Mouse (Mus musculus) embryonic facial prominence, embryonic 13.5 days (tissue): ENCODE data around the gene Tmprss5. TPM values are rescaled to one million over a fixed set of nuclear protein-coding genes. Genes with fewer than 3 reads are reported as not detected.

Source experiments
- ATAC-seq: fragments of 200-750 bp; cut with Nextera tagmentation; 2 replicates; pipeline ENCODE4 v1.8.0; 2017; ENCODE audit warnings: low read depth; ENCODE audit not compliant: insufficient number of reproducible peaks, insufficient read depth, low FRiP score, low TSS enrichment
- H3K27ac ChIP-seq: fragments of 300-500 bp; sonication (generic); 2 replicates; pipeline ENCODE4 v1.5.1; 2015; ENCODE audit warnings: moderate library complexity, mild to moderate bottlenecking, inconsistent platforms
- H3K27me3 ChIP-seq: fragments of 300-500 bp; sonication (generic); 2 replicates; pipeline ENCODE4 v1.6.1; 2015; ENCODE audit warnings: mild to moderate bottlenecking, inconsistent platforms
- H3K36me3 ChIP-seq: fragments of 300-500 bp; sonication (generic); 2 replicates; pipeline ENCODE4 v1.6.1; 2015; ENCODE audit warnings: mild to moderate bottlenecking, inconsistent platforms
- H3K4me1 ChIP-seq: fragments of 300-500 bp; sonication (generic); 2 replicates; pipeline ENCODE4 v1.6.1; 2015; ENCODE audit warnings: inconsistent platforms
- H3K4me2 ChIP-seq: fragments of 300-500 bp; sonication (generic); 2 replicates; pipeline ENCODE4 v1.6.1; 2015; ENCODE audit warnings: moderate library complexity, mild to moderate bottlenecking, inconsistent platforms
- H3K4me3 ChIP-seq: fragments of 300-500 bp; sonication (generic); 2 replicates; pipeline ENCODE4 v1.5.1; 2015; ENCODE audit warnings: mild to moderate bottlenecking, inconsistent platforms
- H3K9ac ChIP-seq: fragments of 300-500 bp; sonication (generic); 2 replicates; pipeline ENCODE4 v1.6.1; 2015; ENCODE audit warnings: mild to moderate bottlenecking, inconsistent platforms
- H3K9me3 ChIP-seq: fragments of 300-500 bp; sonication (generic); 2 replicates; pipeline ENCODE4 v1.6.1; 2016; ENCODE audit warnings: inconsistent platforms
- WGBS: fragments of 180-500 bp; shearing (Covaris S2); methylation state at CpG from one replicate; pipeline ENCODE4 v1.1.7; 2015; ENCODE audit warnings: mixed read lengths; 5-methylcytosine and 5-hydroxymethylcytosine counted together
- polyA plus RNA-seq: library from polyadenylated mRNA; unstranded; fragments of >200 nt; fragmentation: Nextera tagmentation; extraction: Ambion mirVana; gene quantifications from 2 replicates; pipeline ENCODE4 v1.2.1, GENCODE M21; 2015

Tmprss5 gene
- polyA plus RNA-seq = 0.21 and 0.62 TPM in 2 replicates

GRCm38 (mm10) chr9:49081107-49081506 is at the start of gene Tmprss5:
Tmprss5 (plus strand) TSS chr9:49081260.
- Histone ChIP-seq H3K36me3 (peaks cover 41% of the 10 kb centered on the region), H3K4me1 (no peaks in the 10 kb centered on the region), H3K4me2 (no peak within 1 kb of the TSS), H3K4me3 (no peak within 1 kb of the TSS), H3K27me3 (no peaks in the 10 kb centered on the region), H3K27ac (peak within 1 kb of the TSS; percentile 60), H3K9ac (no peak within 1 kb of the TSS), H3K9me3 (no peaks in the 10 kb centered on the region)
- WGBS = 38% methylated on average over 5 of the region's 5 CpGs
- no peak for ATAC-seq

GRCm38 (mm10) chr9:49034764-49035163 is 46.3 kb upstream of the Tmprss5 start:
- Histone ChIP-seq H3K4me3 (no peak overlapping the region), H3K9ac (no peak overlapping the region), H3K27ac (no peak overlapping the region), H3K27me3 (no peaks in the 10 kb centered on the region), H3K4me1 (no peaks in the 10 kb centered on the region), H3K36me3 (peaks cover 87% of the 10 kb centered on the region), H3K9me3 (no peaks in the 10 kb centered on the region), H3K4me2 (no peak overlapping the region)
- 91% methylated on average over 4 of the region's 4 CpGs for WGBS
- ATAC-seq = no peak

- no peaks in the 10 kb centered on the region for H3K27me3 ChIP-seq
- 68% methylated on average over 5 of the region's 5 CpGs for WGBS
- H3K4me3 ChIP-seq = no peak overlapping the region
- H3K9ac ChIP-seq = no peak overlapping the region
- H3K36me3 ChIP-seq = no peaks in the 10 kb centered on the region
- ATAC-seq = no peak
- no peak overlapping the region for H3K27ac ChIP-seq
- H3K9me3 ChIP-seq = no peaks in the 10 kb centered on the region
- no peak overlapping the region for H3K4me2 ChIP-seq
- no peaks in the 10 kb centered on the region for H3K4me1 ChIP-seq
These were observed 30.2 kb upstream of the Tmprss5 start for GRCm38 (mm10) chr9:49050901-49051300.

GRCm38 (mm10) chr9:49051349-49051748 is 29.7 kb upstream of the Tmprss5 start:
- H3K4me2 ChIP-seq = no peak overlapping the region
- no peak overlapping the region for H3K27ac ChIP-seq
- no peaks in the 10 kb centered on the region for H3K9me3 ChIP-seq
- 13% methylated on average over 5 of the region's 5 CpGs for WGBS
- no peaks in the 10 kb centered on the region for H3K36me3 ChIP-seq
- H3K4me1 ChIP-seq = peaks cover 3% of the 10 kb centered on the region
- H3K9ac ChIP-seq = no peak overlapping the region
- no peak overlapping the region for H3K4me3 ChIP-seq
- ATAC-seq = no peak
- H3K27me3 ChIP-seq = no peaks in the 10 kb centered on the region

- Histone ChIP-seq H3K9ac (no peak overlapping the region), H3K4me2 (no peak overlapping the region), H3K9me3 (no peaks in the 10 kb centered on the region), H3K4me3 (no peak overlapping the region), H3K4me1 (peaks cover 9% of the 10 kb centered on the region), H3K27me3 (no peaks in the 10 kb centered on the region), H3K36me3 (peaks cover 12% of the 10 kb centered on the region), H3K27ac (no peak overlapping the region)
- WGBS = 75% methylated on average over 3 of the region's 3 CpGs
- no peak for ATAC-seq
These were observed 27.0 kb upstream of the Tmprss5 start for GRCm38 (mm10) chr9:49054028-49054427.

- Histone ChIP-seq H3K4me2 (peak within 1 kb of the TSS; percentile 66), H3K27ac (peak within 1 kb of the TSS; percentile 80), H3K4me3 (peak within 1 kb of the TSS; percentile 74), H3K9ac (peak within 1 kb of the TSS; percentile 88), H3K9me3 (no peaks in the 10 kb centered on the region), H3K4me1 (peaks cover 9% of the 10 kb centered on the region), H3K36me3 (peaks cover 20% of the 10 kb centered on the region), H3K27me3 (no peaks in the 10 kb centered on the region)
- WGBS = under 1% methylated on average over 53 of the region's 53 CpGs
- ATAC-seq = peak; percentile 99
These were observed 25.5 kb upstream of the Tmprss5 start, which contains the start of gene Zw10 for GRCm38 (mm10) chr9:49055333-49056205. Zw10 (plus strand) TSS chr9:49055613.

- no peak for ATAC-seq
- no peak overlapping the region for H3K27ac ChIP-seq
These were observed 4.2 kb upstream of the Tmprss5 start for GRCm38 (mm10) chr9:49076847-49077246.

GRCm38 (mm10) chr9:49081561-49081960 is 501 bp downstream of the Tmprss5 start:
- Histone ChIP-seq H3K36me3 (peaks cover 38% of the 10 kb centered on the region), H3K9ac (no peak overlapping the region), H3K4me1 (no peaks in the 10 kb centered on the region), H3K4me3 (no peak overlapping the region), H3K27ac (peak overlapping the region; percentile 60), H3K27me3 (no peaks in the 10 kb centered on the region), H3K9me3 (no peaks in the 10 kb centered on the region), H3K4me2 (no peak overlapping the region)
- no peak for ATAC-seq
- 9% methylated on average over 4 of the region's 4 CpGs for WGBS

More at GRCm38 (mm10) chr9:49076847-49077246, 4.2 kb upstream of the Tmprss5 start:
- 90% methylated on average over 3 of the region's 3 CpGs for WGBS
- Histone ChIP-seq H3K4me3 (no peak overlapping the region), H3K4me1 (no peaks in the 10 kb centered on the region), H3K9ac (no peak overlapping the region), H3K36me3 (peaks cover 80% of the 10 kb centered on the region), H3K4me2 (no peak overlapping the region), H3K27me3 (no peaks in the 10 kb centered on the region), H3K9me3 (no peaks in the 10 kb centered on the region)

GRCm38 (mm10) chr9:49087317-49087716 is 6.3 kb downstream of the Tmprss5 start:
- H3K27ac ChIP-seq = no peak overlapping the region
- no peak overlapping the region for H3K4me2 ChIP-seq
- H3K36me3 ChIP-seq = no peaks in the 10 kb centered on the region
- 35% methylated on average over 11 of the region's 11 CpGs for WGBS
- H3K9me3 ChIP-seq = no peaks in the 10 kb centered on the region
- ATAC-seq = no peak
- H3K27me3 ChIP-seq = no peaks in the 10 kb centered on the region
- no peak overlapping the region for H3K9ac ChIP-seq
- no peaks in the 10 kb centered on the region for H3K4me1 ChIP-seq
- H3K4me3 ChIP-seq = no peak overlapping the region

- Histone ChIP-seq H3K36me3 (no peaks in the 10 kb centered on the region), H3K27ac (no peak overlapping the region), H3K4me2 (no peak overlapping the region), H3K27me3 (no peaks in the 10 kb centered on the region), H3K9ac (no peak overlapping the region), H3K4me3 (no peak overlapping the region), H3K4me1 (no peaks in the 10 kb centered on the region), H3K9me3 (peaks cover 2% of the 10 kb centered on the region; the same call in 1 of the 2 replicates)
- WGBS = 95% methylated on average over 3 of the region's 3 CpGs
- ATAC-seq = no peak
These were observed 17.8 kb downstream of the Tmprss5 start for GRCm38 (mm10) chr9:49098871-49099270.

GRCm38 (mm10) chr9:49102328-49102727 is 21.3 kb downstream of the Tmprss5 start:
- no peak overlapping the region for H3K9ac ChIP-seq
- WGBS = 27% methylated on average over 1 of the region's 1 CpGs
- no peak overlapping the region for H3K27ac ChIP-seq
- H3K4me3 ChIP-seq = no peak overlapping the region
- peaks cover 2% of the 10 kb centered on the region; the same call in 1 of the 2 replicates for H3K9me3 ChIP-seq
- no peak overlapping the region for H3K4me2 ChIP-seq
- 0 out of 2 replicates have a peak, but pooled peaks have one; percentile 26 for ATAC-seq
- H3K36me3 ChIP-seq = no peaks in the 10 kb centered on the region
- no peaks in the 10 kb centered on the region for H3K4me1 ChIP-seq
- H3K27me3 ChIP-seq = no peaks in the 10 kb centered on the region

- Histone ChIP-seq H3K4me3 (no peak overlapping the region), H3K4me2 (no peak overlapping the region), H3K9ac (no peak overlapping the region), H3K36me3 (no peaks in the 10 kb centered on the region), H3K4me1 (peaks cover 7% of the 10 kb centered on the region), H3K27me3 (no peaks in the 10 kb centered on the region), H3K27ac (no peak overlapping the region), H3K9me3 (no peaks in the 10 kb centered on the region)
- WGBS = 29% methylated on average over 7 of the region's 7 CpGs
- no peak for ATAC-seq
These were observed 28.0 kb downstream of the Tmprss5 start for GRCm38 (mm10) chr9:49109101-49109500.
